Mouse (Mus musculus) MN1 (cell line): ENCODE data around the gene Klhl2.

ENCODE experiments used
- DNase-seq: peaks from one replicate; pipeline ENCODE4 v3.0.0-alpha.2; 2016; ENCODE audit warnings: low spot score

The Klhl2 gene

DNA sequence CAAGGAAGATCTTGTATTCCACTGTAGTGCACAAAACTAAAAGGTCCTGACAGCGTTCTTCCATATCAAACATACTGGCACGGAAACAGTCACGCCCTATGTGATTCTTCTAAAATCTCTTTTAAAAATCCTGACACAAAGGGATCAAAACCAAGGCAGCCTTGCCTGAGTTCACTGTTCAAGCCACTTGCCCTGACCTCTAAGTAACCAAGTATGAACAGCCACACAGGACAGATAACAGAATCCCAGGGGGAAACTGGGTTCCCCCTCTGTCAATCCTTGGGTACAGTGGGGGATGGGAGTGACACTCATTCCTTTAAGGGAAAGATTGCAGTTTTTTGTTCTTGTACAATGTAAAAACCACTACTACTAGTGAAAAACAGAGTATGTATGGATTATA, 19.9 kb downstream of the Klhl2 start:
- DNase-seq: no peak

DNA sequence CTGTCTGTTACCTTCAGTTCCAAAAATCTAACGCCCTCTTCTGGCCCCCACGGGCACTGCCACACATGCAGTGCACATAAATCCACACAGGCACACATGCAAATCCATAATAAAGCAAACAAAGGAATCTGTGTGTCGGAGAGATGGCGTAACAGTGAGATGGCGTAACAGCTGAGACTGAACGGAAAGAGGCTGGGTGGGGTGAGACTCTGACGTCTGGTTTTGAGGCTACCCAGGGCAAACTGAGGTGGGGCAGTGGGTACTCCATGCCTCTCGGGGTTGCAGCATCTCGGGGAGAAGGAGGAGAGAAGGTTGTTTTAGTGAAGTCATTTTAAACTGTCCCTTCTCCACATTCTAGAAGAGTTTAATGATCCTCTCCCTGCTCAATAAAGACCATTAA, 20.4 kb downstream of the Klhl2 start:
- no peak for DNase-seq

- DNase-seq: no peak
Measured at GRCm38 (mm10) chr8:64828466-64828865, 21.4 kb downstream of the Klhl2 start.

GRCm38 (mm10) chr8:64827356-64827755, 22.5 kb downstream of the Klhl2 start:
- no peak for DNase-seq

DNA sequence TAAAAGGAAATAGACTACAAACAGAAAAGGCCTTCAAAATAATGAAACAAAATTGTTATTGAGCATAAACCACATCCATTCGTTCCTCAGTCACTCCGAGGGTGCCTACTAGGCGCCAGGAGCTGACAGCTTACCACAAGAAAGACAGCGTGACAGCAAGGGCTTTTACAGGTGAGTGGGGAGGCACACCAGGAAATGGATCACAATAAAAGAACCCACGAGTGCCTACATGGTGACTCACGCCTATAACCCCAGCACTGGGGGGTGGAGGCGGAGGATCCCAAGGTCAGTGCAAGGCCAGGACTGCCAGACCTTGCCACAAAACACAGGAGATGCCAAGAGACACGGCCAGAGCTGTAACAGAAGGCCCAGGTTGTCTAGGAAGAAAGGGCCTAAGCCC, 23.4 kb downstream of the Klhl2 start:
- no peak for DNase-seq

- DNase-seq: no peak
Measured at GRCm38 (mm10) chr8:64823905-64824304, 25.9 kb downstream of the Klhl2 start.

GRCm38 (mm10) chr8:64820940-64821339, 28.9 kb downstream of the Klhl2 start:
- no peak for DNase-seq

DNA sequence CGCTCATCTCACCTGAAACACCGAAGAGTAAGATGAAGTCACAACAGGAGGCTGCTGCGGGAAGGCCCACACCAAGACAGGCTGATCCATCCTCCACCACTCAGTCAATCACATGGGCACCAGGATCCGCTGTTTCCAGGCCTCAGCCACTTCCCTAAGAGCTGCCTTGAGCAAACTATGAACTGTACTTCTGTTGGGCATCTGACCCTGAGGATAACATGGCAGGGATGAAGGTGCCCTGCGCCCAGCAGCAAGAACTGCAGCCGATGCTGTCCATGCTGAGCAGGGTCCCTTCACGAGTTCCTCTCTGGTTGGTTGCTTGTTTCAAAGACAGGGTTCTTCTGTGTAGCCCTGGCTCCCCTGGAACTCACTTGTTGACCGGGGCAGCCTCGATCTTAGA, 38.0 kb downstream of the Klhl2 start:
- DNase-seq: no peak

- no peak for DNase-seq
Measured at GRCm38 (mm10) chr8:64811083-64811482, 38.7 kb downstream of the Klhl2 start.

- no peak for DNase-seq
Measured at GRCm38 (mm10) chr8:64806558-64806957, 43.3 kb downstream of the Klhl2 start.

GRCm38 (mm10) chr8:64804971-64805370, 44.8 kb downstream of the Klhl2 start:
- no peak for DNase-seq

DNA sequence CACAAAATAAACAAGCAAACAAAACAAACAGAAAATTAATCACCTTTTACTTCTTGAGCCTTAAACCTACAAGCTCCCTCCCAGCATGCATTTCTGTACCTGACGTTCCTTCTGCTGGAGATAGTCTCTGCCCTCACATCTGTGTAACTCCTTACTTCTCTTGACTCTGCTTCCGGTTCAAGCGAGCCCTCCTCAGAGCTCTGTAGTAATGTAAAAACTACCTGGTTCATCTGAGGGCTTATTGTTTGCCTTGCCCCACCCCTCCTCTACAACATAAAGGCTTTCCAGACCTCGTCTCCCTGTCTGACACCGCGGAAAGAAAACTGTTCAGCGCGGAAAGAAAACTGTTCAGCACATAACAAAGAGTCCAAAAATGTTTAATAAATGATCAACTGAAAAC, 50.5 kb downstream of the Klhl2 start:
- no peak for DNase-seq

GRCm38 (mm10) chr8:64798503-64798902, 51.3 kb downstream of the Klhl2 start:
- no peak for DNase-seq

DNA sequence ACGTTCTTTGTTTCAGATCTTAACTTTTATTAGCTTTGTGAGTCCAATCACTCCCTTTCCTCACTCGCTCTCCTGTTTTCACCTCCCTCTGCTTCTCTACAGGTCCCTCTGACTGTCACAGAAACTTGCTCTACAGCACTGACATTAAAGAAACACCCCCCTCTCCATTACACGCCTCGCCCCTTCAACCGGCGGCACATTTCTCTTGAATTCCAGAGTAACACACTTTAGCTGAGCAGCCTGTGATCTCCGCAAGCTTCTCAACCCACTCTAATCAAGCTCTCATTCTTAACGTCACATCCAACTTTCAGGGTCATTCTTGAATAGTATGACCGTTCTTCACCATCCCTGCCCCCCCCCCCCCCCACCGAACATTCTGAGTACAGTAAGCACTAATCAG, 52.1 kb downstream of the Klhl2 start:
- DNase-seq: no peak

DNA sequence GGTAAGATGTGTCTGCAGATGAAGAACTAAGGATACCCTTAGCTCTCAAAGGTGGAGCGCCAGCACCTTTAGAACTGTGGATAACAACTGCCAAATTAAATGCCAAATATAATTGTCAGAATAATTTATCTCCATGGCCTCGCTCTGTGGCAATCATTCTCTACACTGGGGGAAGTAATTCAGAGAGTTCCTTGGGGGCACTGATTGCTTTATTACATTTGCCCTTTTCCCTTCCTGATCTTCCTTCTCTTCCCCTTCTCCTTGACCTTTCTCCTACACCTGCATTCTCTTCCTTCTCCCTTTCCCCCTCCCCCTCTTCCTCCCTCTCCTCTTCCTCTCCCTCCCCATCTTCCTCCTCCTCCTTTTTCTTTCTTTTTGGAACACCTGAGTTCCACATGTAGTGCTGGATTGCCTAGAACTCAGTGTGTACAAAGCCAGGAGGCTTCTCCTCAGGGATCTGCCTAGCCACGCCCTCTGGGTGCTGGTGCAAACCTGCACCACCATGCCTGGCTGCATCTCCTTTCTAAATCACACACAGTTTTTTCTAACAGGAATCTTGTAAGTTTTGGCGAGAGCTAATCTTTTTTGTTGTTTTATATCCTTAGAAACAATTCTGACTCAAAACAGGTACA, 58.5 kb downstream of the Klhl2 start:
- DNase-seq: no peak

GRCm38 (mm10) chr8:64790418-64790817, 59.4 kb downstream of the Klhl2 start:
- DNase-seq: no peak

GRCm38 (mm10) chr8:64788715-64789114, 61.1 kb downstream of the Klhl2 start:
- DNase-seq: no peak

DNA sequence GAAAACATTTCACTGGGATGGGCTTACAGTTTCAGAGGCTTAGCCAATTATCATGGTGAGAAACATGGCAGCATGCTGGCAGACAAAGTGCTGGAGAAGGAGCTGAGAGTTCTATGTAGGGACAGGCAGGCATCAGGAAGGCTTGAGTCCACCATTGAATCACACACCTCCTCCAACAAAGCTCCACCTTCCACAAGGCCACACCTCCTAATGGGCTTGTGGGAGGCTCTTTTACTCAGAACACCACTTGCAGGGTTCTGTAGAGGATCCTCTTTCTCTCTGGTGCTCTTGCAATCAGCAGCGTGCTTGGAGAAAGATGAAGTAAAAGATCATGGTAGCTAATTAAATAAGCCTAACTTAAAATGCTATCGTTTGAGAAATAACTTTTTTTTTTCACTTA, 63.0 kb downstream of the Klhl2 start:
- no peak for DNase-seq

DNA sequence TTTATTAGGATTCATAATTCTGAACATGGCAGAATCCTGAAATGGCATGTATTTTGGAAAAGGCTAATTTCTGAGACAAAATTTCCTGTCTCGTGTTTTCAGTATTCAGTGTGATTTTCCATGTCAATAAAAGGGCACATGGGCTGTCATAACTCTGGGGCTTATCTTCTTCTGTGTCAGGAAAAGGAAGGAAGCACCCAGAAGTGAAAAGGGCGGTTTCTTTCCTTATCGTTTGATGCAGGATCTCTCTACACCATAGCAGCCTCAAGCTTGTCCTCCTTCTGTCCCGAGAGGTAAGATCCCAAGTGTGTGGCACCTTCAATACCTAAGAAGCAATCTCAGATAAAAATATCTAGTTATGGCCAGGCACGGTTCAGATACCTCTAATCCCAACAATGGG, 65.6 kb downstream of the Klhl2 start:
- DNase-seq: no peak

DNA sequence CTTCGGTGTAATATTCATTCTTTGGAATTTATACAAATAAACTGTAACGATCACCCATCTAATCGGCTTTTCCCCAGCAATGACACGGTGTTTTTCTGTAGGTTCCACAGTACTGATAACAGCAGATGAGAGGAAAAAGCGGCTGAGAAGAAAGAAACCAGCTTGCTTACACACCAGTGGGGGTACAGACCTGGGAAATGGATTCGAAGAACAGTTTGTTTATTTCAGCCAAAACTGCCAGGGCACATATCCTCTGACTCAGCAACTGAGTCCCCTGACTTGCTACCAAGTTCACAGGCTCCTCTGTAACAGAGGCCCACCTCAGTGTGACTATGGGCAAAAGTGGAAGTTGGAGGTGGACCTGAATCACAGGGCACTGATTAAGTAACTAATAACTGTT, 67.9 kb downstream of the Klhl2 start:
- no peak for DNase-seq

DNA sequence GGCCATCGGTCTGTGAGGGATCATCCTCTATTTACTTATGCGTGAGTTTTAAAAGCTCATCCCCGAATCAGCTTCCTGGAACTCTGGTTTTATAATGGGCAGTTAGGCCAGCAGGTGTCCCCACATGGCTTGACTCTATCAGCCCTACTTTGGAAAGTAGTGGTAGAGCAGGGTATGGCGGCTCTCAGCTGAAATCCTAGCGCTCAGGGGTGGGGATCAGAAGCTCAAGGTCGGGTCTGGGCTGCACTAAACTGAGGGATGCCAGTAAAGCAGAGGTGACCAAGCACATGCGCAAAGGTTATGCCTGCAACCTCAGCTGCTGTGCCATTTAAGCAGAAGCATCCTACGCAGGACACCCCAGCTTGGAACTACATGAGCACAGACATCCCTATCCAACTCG, 71.9 kb downstream of the Klhl2 start:
- DNase-seq: no peak

- no peak for DNase-seq
Measured at GRCm38 (mm10) chr8:64774136-64774535, 75.7 kb downstream of the Klhl2 start.

DNA sequence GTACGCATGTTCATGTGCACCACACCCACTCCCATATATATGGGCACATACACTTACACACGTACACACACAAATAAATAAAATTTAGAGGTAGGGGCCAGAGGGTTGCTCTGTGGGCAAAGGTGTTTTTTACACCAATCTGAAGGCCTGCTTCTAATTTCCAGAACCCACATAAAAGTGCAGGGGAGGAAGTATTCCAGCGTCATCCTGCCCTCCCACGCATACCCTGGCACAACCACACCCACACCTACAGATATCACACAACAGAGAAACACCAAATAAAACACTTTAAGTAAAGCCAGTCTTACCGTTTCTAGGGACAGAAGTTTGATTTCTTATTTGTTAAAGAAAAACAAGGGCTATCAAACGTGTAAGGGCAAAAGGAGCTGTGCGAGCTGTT, 79.0 kb downstream of the Klhl2 start:
- DNase-seq: no peak

DNA sequence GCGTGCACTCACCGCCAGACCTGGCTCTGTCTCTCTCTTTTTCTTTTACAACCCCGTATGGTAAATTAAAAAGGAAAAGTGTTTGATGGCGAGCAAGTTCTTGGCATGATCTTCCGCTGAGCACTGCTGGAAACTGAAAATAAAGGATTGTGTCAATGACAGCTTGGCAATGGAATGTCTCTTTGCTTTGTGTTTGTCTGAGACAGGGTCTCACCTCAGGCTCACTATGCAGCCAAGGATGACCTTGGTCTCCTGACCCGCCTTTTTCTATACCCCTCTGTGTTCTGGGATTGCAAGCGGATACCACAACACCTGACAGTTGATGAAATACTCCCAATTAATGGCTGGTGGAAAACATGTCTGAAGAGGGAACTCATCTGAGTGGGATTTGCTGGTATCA, 80.2 kb downstream of the Klhl2 start:
- no peak for DNase-seq

DNA sequence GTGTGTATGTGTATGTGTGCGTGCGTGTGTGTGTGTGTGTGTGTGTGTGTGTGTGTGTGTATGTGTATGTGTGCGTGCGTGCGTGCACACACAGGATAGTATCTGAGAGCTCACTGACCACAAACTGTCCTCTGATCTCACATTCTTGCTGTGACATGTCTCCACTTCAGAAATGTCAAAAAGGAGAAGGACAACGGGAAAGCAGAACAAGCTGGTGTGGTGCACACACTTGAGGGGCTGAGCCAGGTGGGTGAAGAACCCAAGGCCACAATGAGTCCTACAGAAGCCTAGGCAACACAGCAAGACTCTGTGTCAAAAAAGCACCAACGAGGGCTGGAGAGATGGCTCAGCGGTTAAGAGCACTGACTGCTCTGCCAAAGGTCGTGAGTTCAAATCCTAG, 81.2 kb downstream of the Klhl2 start:
- no peak for DNase-seq
